Mouse (Mus musculus) activated CD4-positive, CD25-positive, alpha-beta regulatory T cell, adult 9 weeks (primary cell): ENCODE results near the gene Hoxa4. TPM values are rescaled to one million over a fixed set of nuclear protein-coding genes. Genes with fewer than 3 reads are reported as not detected.

Experiments used
- polyA plus RNA-seq: library from polyadenylated mRNA; unstranded; fragments of 100-300 nt; shearing (Covaris generic); gene quantifications from one replicate; pipeline ENCODE4 v1.2.1, GENCODE M21; 2017

Hoxa4 gene
- not detected for polyA plus RNA-seq

GRCm38 (mm10) chr6:52190906-52191810 lies at the start of gene Hoxa4:
Gene Hoxa4 (minus strand): TSS chr6:52191753.

GRCm38 (mm10) chr6:52240389-52241000 lies 48.9 kb upstream of the Hoxa4 start, which contains the start of gene Hoxa10:
Gene Hoxa10 (minus strand): TSS chr6:52240854.

GRCm38 (mm10) chr6:52230516-52231165 lies 39.1 kb upstream of the Hoxa4 start, which contains the start of gene Hoxa9:
Gene Hoxa9 (minus strand): TSS chr6:52231089.

GRCm38 (mm10) chr6:52221337-52221992 lies 29.9 kb upstream of the Hoxa4 start, which contains the start of gene Hoxa7:
Gene Hoxa7 (minus strand): TSS chr6:52221854.

GRCm38 (mm10) chr6:52213119-52213986 lies 21.8 kb upstream of the Hoxa4 start, which contains the start of the genes Hoxa3 and Gm28308:
Gene Hoxa3 (minus strand): TSS chr6:52213336.
Gene Gm28308 (minus strand): TSS chr6:52213339.

GRCm38 (mm10) chr6:52208072-52208867 lies 16.7 kb upstream of the Hoxa4 start, which contains the start of gene Hoxa6:
Gene Hoxa6 (minus strand): TSS chr6:52208722.

GRCm38 (mm10) chr6:52204050-52204752 lies 12.6 kb upstream of the Hoxa4 start, which contains the start of gene Hoxa5:
Gene Hoxa5 (minus strand): TSS chr6:52204587.

GRCm38 (mm10) chr6:52177061-52177735 lies 14.4 kb downstream of the Hoxa4 start, which contains the start of gene 5730596B20Rik:
Gene 5730596B20Rik (plus strand): TSS chr6:52177498.

GRCm38 (mm10) chr6:52164626-52165440 lies 26.7 kb downstream of the Hoxa4 start, which contains the start of gene Hoxa2:
Gene Hoxa2 (minus strand): TSS chr6:52164831.

GRCm38 (mm10) chr6:52158276-52159051 lies 33.1 kb downstream of the Hoxa4 start, which contains the start of gene Hoxa1:
Gene Hoxa1 (minus strand): TSS chr6:52158317.

Other genes with a start within 250 kb of the Hoxa4 start
- gene Skap2, start 179.2 kb downstream of the Hoxa4 start, polyA plus RNA-seq, result 27.1 TPM
- not detected for gene Hoxa1, start 33.4 kb downstream of the Hoxa4 start, polyA plus RNA-seq
- not detected for gene Hoxa2, start 26.9 kb downstream of the Hoxa4 start, polyA plus RNA-seq
- gene 5730596B20Rik, start 14.3 kb downstream of the Hoxa4 start, polyA plus RNA-seq, result not detected
- not detected for gene Hoxa5, start 12.8 kb upstream of the Hoxa4 start, polyA plus RNA-seq
- not detected for gene Hoxa6, start 17.0 kb upstream of the Hoxa4 start, polyA plus RNA-seq
- gene Hoxa3, start 21.6 kb upstream of the Hoxa4 start, polyA plus RNA-seq, result not detected
- gene Gm28308, start 21.6 kb upstream of the Hoxa4 start, polyA plus RNA-seq, result not detected
- not detected for gene Hoxa7, start 30.1 kb upstream of the Hoxa4 start, polyA plus RNA-seq
- not detected for gene Hoxa9, start 39.3 kb upstream of the Hoxa4 start, polyA plus RNA-seq
- not detected for gene Hoxa10, start 49.1 kb upstream of the Hoxa4 start, polyA plus RNA-seq
- not detected for gene Hoxa11, start 54.1 kb upstream of the Hoxa4 start, polyA plus RNA-seq
- gene Hoxa13, start 69.1 kb upstream of the Hoxa4 start, polyA plus RNA-seq, result not detected
- gene Evx1, start 121.7 kb upstream of the Hoxa4 start, polyA plus RNA-seq, result not detected